Mouse (Mus musculus) limb, embryonic 14.5 days (tissue): Measurements from ENCODE around the gene Zfp398. TPM values are rescaled to one million over a fixed set of nuclear protein-coding genes. Genes with fewer than 3 reads are reported as not detected.
"Not testable (repeated sequence)": the region's sequence is repeated elsewhere in the genome, so short reads cannot be mapped to it uniquely, and the experiment has no call there.

Experiments used
- ATAC-seq: fragments of 200-750 bp; cut with Nextera tagmentation; 2 replicates; pipeline ENCODE4 v1.8.0; 2017; ENCODE audit warnings: low read depth, moderate number of reproducible peaks, moderate TSS enrichment; ENCODE audit not compliant: low FRiP score
- DNase-seq: peaks from one replicate; pipeline ENCODE4 v3.0.0-alpha.2; 2015; ENCODE audit warnings: low spot score
- H3K27ac ChIP-seq: fragments of 300-500 bp; sonication (generic); replicated peaks from 2 replicates; pipeline ENCODE4 v1.5.1; 2014; ENCODE audit warnings: low read depth, mild to moderate bottlenecking, low read length, moderate library complexity, mixed read lengths
- H3K27me3 ChIP-seq: fragments of 300-500 bp; sonication (generic); 2 replicates; pipeline ENCODE4 v1.6.1; 2014; ENCODE audit warnings: low read length, mixed read lengths; ENCODE audit not compliant: control insufficient read depth, insufficient read depth
- H3K36me3 ChIP-seq: fragments of 300-500 bp; sonication (generic); 2 replicates; pipeline ENCODE4 v1.6.1; 2014; ENCODE audit warnings: mild to moderate bottlenecking, low read length, moderate library complexity, mixed read lengths; ENCODE audit not compliant: control insufficient read depth, insufficient read depth
- H3K4me1 ChIP-seq: fragments of 300-500 bp; sonication (generic); 2 replicates; pipeline ENCODE4 v1.6.1; 2014; ENCODE audit warnings: antibody characterized with exemption, low read length, mixed read lengths; ENCODE audit not compliant: control insufficient read depth, insufficient read depth
- H3K4me2 ChIP-seq: fragments of 300-500 bp; sonication (generic); replicated peaks from 2 replicates; pipeline ENCODE4 v1.6.1; 2014; ENCODE audit warnings: low read depth, mild to moderate bottlenecking, low read length, moderate library complexity; ENCODE audit not compliant: severe bottlenecking
- H3K4me3 ChIP-seq: fragments of 300-500 bp; sonication (generic); replicated peaks from 2 replicates; pipeline ENCODE4 v1.5.1; 2014; ENCODE audit warnings: low read length
- H3K9ac ChIP-seq: fragments of 300-500 bp; sonication (generic); 2 replicates; pipeline ENCODE4 v1.6.1; 2014; ENCODE audit warnings: mild to moderate bottlenecking, low read depth, low read length, moderate library complexity; ENCODE audit not compliant: severe bottlenecking
- H3K9me3 ChIP-seq: fragments of 300-500 bp; sonication (generic); 2 replicates; pipeline ENCODE4 v1.6.1; 2016; ENCODE audit warnings: low read length; ENCODE audit not compliant: control insufficient read depth
- POLR2A ChIP-seq: fragments of 200-500 bp; IDR thresholded peaks from 2 replicates; pipeline ENCODE4 v1.8.0; 2012; ENCODE audit warnings: inconsistent platforms, mild to moderate bottlenecking, moderate library complexity, borderline replicate concordance; ENCODE audit not compliant: insufficient read depth, insufficient read length; ENCODE audit errors: extremely low read depth
- WGBS: fragments of 180-500 bp; shearing (Covaris S2); extraction: QIAGEN DNeasy Blood & Tissue Kit; methylation state at CpG from one replicate; pipeline ENCODE4 v1.1.7; 2014; 5-methylcytosine and 5-hydroxymethylcytosine counted together
- polyA plus RNA-seq, 2 experiments: library from polyadenylated mRNA; depleted of rRNA in 1 of 2; stranded (reverse) in 1 of 2; unstranded in 1 of 2; fragments of >200 nt; fragmentation: Nextera tagmentation in 1 of 2; extraction: Ambion mirVana in 1 of 2; gene quantifications; 2 replicates each; pipeline versions ENCODE4 v1.2.1 to v1.2.3; 2012 to 2014

The Zfp398 gene
- polyA plus RNA-seq, 2 experiments: 10.4 to 11.7 TPM

- Histone ChIP-seq H3K27ac (no peak overlapping the region), H3K4me2 (no peak overlapping the region), H3K4me1 (no peaks in the 10 kb centered on the region), H3K4me3 (no peak overlapping the region), H3K36me3 (peaks cover 9% of the 10 kb centered on the region), H3K9ac (no peak overlapping the region), H3K9me3 (no peaks in the 10 kb centered on the region), H3K27me3 (no peaks in the 10 kb centered on the region)
- TF ChIP-seq POLR2A: no peak
- DNase-seq (no peak), ATAC-seq (no peak)
- 86% methylated on average over 1 of the region's 1 CpGs for WGBS
Measured at GRCm38 (mm10) chr6:47842337-47842736, 6.9 kb downstream of the Zfp398 start.

- Histone ChIP-seq H3K9me3 (no peaks in the 10 kb centered on the region), H3K27ac (no peak overlapping the region), H3K36me3 (peaks cover 8% of the 10 kb centered on the region), H3K4me2 (no peak overlapping the region), H3K4me1 (no peaks in the 10 kb centered on the region), H3K9ac (no peak overlapping the region), H3K4me3 (no peak overlapping the region), H3K27me3 (no peaks in the 10 kb centered on the region)
- no peak for ATAC-seq
- DNase-seq: no peak
- TF ChIP-seq POLR2A: no peak
Measured at GRCm38 (mm10) chr6:47845779-47846178, 10.3 kb downstream of the Zfp398 start.

- no peak overlapping the region for H3K4me3 ChIP-seq
- no peaks in the 10 kb centered on the region for H3K9me3 ChIP-seq
- no peak overlapping the region for H3K4me2 ChIP-seq
- H3K4me1 ChIP-seq: no peaks in the 10 kb centered on the region
- DNase-seq: no peak
- no peaks in the 10 kb centered on the region for H3K27me3 ChIP-seq
- WGBS: 89% methylated on average over 6 of the region's 6 CpGs
- H3K9ac ChIP-seq: no peak overlapping the region
- H3K36me3 ChIP-seq: peaks cover 31% of the 10 kb centered on the region
- no peak for TF ChIP-seq POLR2A
- no peak for ATAC-seq
- H3K27ac ChIP-seq: no peak overlapping the region
Measured at GRCm38 (mm10) chr6:47857241-47857640, 21.8 kb downstream of the Zfp398 start.

- H3K27ac ChIP-seq, H3K4me1 ChIP-seq, H3K9me3 ChIP-seq, H3K4me2 ChIP-seq, H3K4me3 ChIP-seq, ATAC-seq, H3K9ac ChIP-seq, DNase-seq, H3K27me3 ChIP-seq: not testable (repeated sequence)
- WGBS: 92% methylated on average over 3 of the region's 3 CpGs
- H3K36me3 ChIP-seq: peaks cover 36% of the 10 kb centered on the region
Measured at GRCm38 (mm10) chr6:47857729-47858128, 22.3 kb downstream of the Zfp398 start.

GRCm38 (mm10) chr6:47872266-47872665, 36.8 kb downstream of the Zfp398 start:
- no peaks in the 10 kb centered on the region for H3K4me1 ChIP-seq
- no peak overlapping the region for H3K27ac ChIP-seq
- DNase-seq: no peak
- ATAC-seq: no peak
- H3K9ac ChIP-seq: no peak overlapping the region
- H3K9me3 ChIP-seq: no peaks in the 10 kb centered on the region
- H3K27me3 ChIP-seq: no peaks in the 10 kb centered on the region
- H3K4me3 ChIP-seq: no peak overlapping the region
- 87% methylated on average over 5 of the region's 5 CpGs for WGBS
- peaks cover 9% of the 10 kb centered on the region for H3K36me3 ChIP-seq
- H3K4me2 ChIP-seq: no peak overlapping the region
- no peak for TF ChIP-seq POLR2A

GRCm38 (mm10) chr6:47877058-47877457, 41.6 kb downstream of the Zfp398 start, which contains the start of gene Zfp282:
Gene Zfp282, plus strand, starts transcription at chr6:47877204.
- H3K9me3 ChIP-seq: no peaks in the 10 kb centered on the region
- H3K9ac ChIP-seq: peak within 1 kb of the TSS; percentile 90
- DNase-seq: no peak
- H3K27ac ChIP-seq: peak within 1 kb of the TSS; percentile 94
- peak within 1 kb of the TSS; percentile 87 for H3K4me3 ChIP-seq
- H3K36me3 ChIP-seq: peaks cover 28% of the 10 kb centered on the region
- no peaks in the 10 kb centered on the region for H3K27me3 ChIP-seq
- peaks cover 11% of the 10 kb centered on the region for H3K4me1 ChIP-seq
- 6% methylated on average over 9 of the region's 9 CpGs for WGBS
- no peak for TF ChIP-seq POLR2A
- ATAC-seq: no peak
- H3K4me2 ChIP-seq: peak within 1 kb of the TSS; percentile 93
